Mouse (Mus musculus) frontal cortex, adult (tissue): ENCODE results near the gene Cldn22.

Source experiments
- ATAC-seq: cut with Nextera tagmentation; 2 replicates; pipeline ENCODE4 v1.9.2; 2017; ENCODE audit warnings: mild to moderate bottlenecking, moderate library complexity, mixed read lengths; ENCODE audit not compliant: low TSS enrichment

Gene Cldn22

GRCm38 (mm10) chr8:47824182-47824581, at the start of gene Cldn22:
Gene Cldn22 (plus strand): TSS chr8:47824482.
- peak; percentile 59 for ATAC-seq

- peak; percentile 66 for ATAC-seq
Observed at GRCm38 (mm10) chr8:47777415-47777814, 46.9 kb upstream of the Cldn22 start.

GRCm38 (mm10) chr8:47779589-47779988, 44.7 kb upstream of the Cldn22 start:
- ATAC-seq: no peak

GRCm38 (mm10) chr8:47781881-47782280, 42.4 kb upstream of the Cldn22 start:
- ATAC-seq: no peak

- peak; percentile 71 for ATAC-seq
Observed at GRCm38 (mm10) chr8:47783544-47783943, 40.7 kb upstream of the Cldn22 start.

- peak; percentile 79 for ATAC-seq
Observed at GRCm38 (mm10) chr8:47783944-47784343, 40.3 kb upstream of the Cldn22 start.

GRCm38 (mm10) chr8:47784436-47784835, 39.8 kb upstream of the Cldn22 start:
- ATAC-seq: no peak

- ATAC-seq: no peak
Observed at GRCm38 (mm10) chr8:47786323-47786722, 38.0 kb upstream of the Cldn22 start.

- ATAC-seq: no peak
Observed at GRCm38 (mm10) chr8:47787705-47788104, 36.6 kb upstream of the Cldn22 start.

- no peak for ATAC-seq
Observed at GRCm38 (mm10) chr8:47791986-47792385, 32.3 kb upstream of the Cldn22 start.

GRCm38 (mm10) chr8:47799438-47799837, 24.8 kb upstream of the Cldn22 start:
- ATAC-seq: no peak

GRCm38 (mm10) chr8:47802349-47802748, 21.9 kb upstream of the Cldn22 start:
- ATAC-seq: peak; percentile 73

- ATAC-seq: no peak
Observed at GRCm38 (mm10) chr8:47804262-47804661, 20.0 kb upstream of the Cldn22 start.

GRCm38 (mm10) chr8:47809970-47810665, 14.2 kb upstream of the Cldn22 start:
- no peak for ATAC-seq

GRCm38 (mm10) chr8:47810666-47811015, 13.6 kb upstream of the Cldn22 start:
- no peak for ATAC-seq

- ATAC-seq: no peak
Observed at GRCm38 (mm10) chr8:47811221-47811620, 13.1 kb upstream of the Cldn22 start.

GRCm38 (mm10) chr8:47819034-47819433, 5.2 kb upstream of the Cldn22 start:
- no peak for ATAC-seq

- no peak for ATAC-seq
Observed at GRCm38 (mm10) chr8:47820914-47821772, 3.1 kb upstream of the Cldn22 start.

- ATAC-seq: no peak
Observed at GRCm38 (mm10) chr8:47821843-47822242, 2.4 kb upstream of the Cldn22 start, which contains the start of gene Cldn24. Gene Cldn24 (plus strand): TSS chr8:47822143.

GRCm38 (mm10) chr8:47822541-47822940, 1.7 kb upstream of the Cldn22 start:
- peak; percentile 24; the same call in 1 of the 2 replicates for ATAC-seq

GRCm38 (mm10) chr8:47823777-47824176, 505 bp upstream of the Cldn22 start:
- ATAC-seq: 0 out of 2 replicates have a peak, but pooled peaks have one; percentile 0

- no peak for ATAC-seq
Observed at GRCm38 (mm10) chr8:47825596-47825995, 1.3 kb downstream of the Cldn22 start.

- ATAC-seq: no peak
Observed at GRCm38 (mm10) chr8:47826911-47827310, 2.6 kb downstream of the Cldn22 start.
